Mouse (Mus musculus): ENCODE measurements around the gene Isca2. TPM values are rescaled to one million over a fixed set of nuclear protein-coding genes. Genes with fewer than 3 reads are reported as not detected.

Gene Isca2
- 10 to 100 TPM; 88.4 to 92.6 TPM for total RNA-seq (2021)
- long read RNA-seq, experiment 1, transcript Isca2-203 (3 exons, 485 nt): minor isoform, 14 of 77 reads
- long read RNA-seq, experiment 1, transcript Isca2-201 (4 exons, 883 nt): major isoform, 49 of 77 reads
- long read RNA-seq, experiment 1, transcript Isca2-208 (4 exons, 727 nt): minor isoform, 7 of 77 reads
- long read RNA-seq, experiment 1, partial matches to known transcripts: 2 of 77 reads
- long read RNA-seq, experiment 1, other reads (novel, unspliced or antisense): 1 of 77 reads
- long read RNA-seq, experiment 2, transcript Isca2-203 (3 exons, 485 nt): minor isoform, 10 of 48 reads
- long read RNA-seq, experiment 2, transcript Isca2-201 (4 exons, 883 nt): major isoform, 28 of 48 reads
- long read RNA-seq, experiment 2, transcript Isca2-208 (4 exons, 727 nt): minor isoform, 5 of 48 reads
- long read RNA-seq, experiment 2, partial matches to known transcripts: 1 of 48 reads
- long read RNA-seq, experiment 2, other reads (novel, unspliced or antisense): 0 of 48 reads

GRCm38 (mm10) chr12:84772726-84773441 lies at the start of gene Isca2, which contains the start of gene Npc2:
TSS of gene Isca2 (plus strand) at chr12:84773251.
TSS of gene Npc2 (minus strand) at chr12:84773152.
- peak; percentile 96 to 100 for DNase-seq

DNA sequence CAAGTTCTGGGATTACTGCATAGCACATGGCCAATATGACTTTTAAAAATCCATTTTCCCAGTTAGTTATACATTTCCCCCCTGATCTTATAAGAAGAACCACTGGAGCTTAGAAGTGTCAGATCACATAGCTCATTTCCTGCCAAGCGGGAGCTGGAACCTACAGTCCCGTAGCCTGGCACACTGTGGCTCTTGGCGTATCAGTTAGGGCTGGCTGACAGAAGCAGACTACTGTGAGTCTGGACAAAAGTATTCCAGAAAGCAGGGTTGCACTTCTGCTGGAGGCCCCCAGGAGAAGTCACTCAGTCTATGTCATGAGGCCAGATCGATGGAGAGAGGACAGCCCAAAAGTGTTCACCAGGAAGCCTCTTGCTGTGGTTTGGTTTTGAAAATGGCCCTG lies 46.7 kb upstream of the Isca2 start:
- DNase-seq: no peak

GRCm38 (mm10) chr12:84726986-84727385 lies 46.1 kb upstream of the Isca2 start:
- DNase-seq: no peak

DNA sequence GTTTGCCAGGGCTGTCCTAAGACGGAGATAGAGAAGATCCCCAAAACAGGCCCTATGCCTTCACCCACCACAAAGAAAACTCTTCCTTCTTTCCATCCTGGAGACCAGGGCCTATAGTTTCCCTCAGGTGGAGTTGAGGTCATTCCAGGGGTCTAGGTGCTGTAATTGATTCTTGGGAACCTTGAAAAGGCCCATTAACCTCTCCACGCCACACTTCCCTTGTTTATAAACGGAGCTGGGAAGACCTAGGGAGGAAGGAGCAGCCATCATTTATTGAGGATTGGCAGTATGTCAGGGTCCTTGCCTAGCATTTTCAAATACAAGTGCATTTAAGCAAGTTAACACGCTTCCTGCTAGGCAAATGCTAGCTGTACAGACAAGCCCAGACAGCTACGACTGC lies 45.6 kb upstream of the Isca2 start:
- no peak for DNase-seq

DNA sequence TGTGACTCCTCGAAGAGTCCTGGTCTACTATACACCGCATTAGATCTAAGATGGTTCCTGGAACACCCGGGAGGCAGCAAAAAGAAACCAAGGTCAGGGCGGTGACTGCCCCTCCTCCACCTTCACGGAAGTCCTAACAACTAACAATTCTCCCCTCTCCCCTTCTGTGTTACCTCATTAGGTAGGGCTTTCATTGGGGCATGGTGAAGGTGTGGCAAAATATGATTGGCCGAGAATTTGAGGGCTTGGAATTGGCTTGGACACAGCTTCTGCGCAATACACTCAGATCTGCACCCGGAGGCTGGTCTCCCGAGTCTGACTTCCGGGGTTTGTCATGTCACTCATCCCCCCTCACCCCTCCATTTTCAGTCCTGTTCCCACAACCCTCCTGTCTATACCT lies 44.6 kb upstream of the Isca2 start:
- DNase-seq: no peak

DNA sequence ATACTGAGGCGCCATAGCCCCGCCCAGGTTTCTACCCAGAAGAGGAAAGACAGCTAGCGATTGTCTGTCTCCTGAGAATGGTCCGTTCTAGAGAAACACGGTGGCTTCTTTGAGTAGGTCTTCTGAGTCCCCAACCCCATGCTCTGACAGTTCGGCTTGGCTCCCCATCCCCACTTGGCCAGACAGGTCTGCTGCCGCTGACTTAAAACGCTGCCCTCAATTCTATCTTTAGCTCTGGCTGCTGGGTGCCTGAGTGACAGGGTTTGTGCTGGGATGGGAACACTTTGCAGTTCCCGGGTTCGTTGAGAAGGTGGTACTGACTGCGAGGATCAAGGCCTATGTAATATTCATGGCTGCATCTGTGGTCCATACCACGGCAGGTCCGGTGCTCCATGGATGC lies 39.7 kb upstream of the Isca2 start:
- peak in 1 of 2 experiments; percentile 23 for DNase-seq

DNA sequence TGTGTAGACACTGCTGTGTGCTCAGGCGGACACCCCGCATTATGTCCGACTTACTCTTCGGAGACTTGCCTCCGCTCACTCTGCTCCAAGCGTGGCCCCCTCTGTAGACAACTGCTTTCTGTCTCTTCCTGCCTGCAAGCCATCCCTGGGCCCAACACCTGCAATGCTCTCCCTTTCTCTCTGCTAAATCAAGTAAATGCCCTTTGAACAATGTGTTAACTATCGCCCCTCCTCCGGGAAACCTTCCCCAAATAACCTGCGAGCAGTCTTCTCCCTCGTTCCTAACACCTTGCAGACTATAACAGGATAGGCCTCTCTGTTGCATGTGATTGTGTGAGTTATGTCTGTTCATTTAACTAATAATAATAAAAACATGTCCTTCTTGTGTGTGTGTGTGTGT lies 29.6 kb upstream of the Isca2 start:
- no peak for DNase-seq

GRCm38 (mm10) chr12:84745700-84746099 lies 27.4 kb upstream of the Isca2 start:
- no peak for DNase-seq

GRCm38 (mm10) chr12:84748134-84748533 lies 24.9 kb upstream of the Isca2 start:
- DNase-seq: peak in 1 of 2 experiments; percentile 33

- DNase-seq: peak; percentile 59 to 74
These were observed 22.4 kb upstream of the Isca2 start for GRCm38 (mm10) chr12:84750661-84751060.

DNA sequence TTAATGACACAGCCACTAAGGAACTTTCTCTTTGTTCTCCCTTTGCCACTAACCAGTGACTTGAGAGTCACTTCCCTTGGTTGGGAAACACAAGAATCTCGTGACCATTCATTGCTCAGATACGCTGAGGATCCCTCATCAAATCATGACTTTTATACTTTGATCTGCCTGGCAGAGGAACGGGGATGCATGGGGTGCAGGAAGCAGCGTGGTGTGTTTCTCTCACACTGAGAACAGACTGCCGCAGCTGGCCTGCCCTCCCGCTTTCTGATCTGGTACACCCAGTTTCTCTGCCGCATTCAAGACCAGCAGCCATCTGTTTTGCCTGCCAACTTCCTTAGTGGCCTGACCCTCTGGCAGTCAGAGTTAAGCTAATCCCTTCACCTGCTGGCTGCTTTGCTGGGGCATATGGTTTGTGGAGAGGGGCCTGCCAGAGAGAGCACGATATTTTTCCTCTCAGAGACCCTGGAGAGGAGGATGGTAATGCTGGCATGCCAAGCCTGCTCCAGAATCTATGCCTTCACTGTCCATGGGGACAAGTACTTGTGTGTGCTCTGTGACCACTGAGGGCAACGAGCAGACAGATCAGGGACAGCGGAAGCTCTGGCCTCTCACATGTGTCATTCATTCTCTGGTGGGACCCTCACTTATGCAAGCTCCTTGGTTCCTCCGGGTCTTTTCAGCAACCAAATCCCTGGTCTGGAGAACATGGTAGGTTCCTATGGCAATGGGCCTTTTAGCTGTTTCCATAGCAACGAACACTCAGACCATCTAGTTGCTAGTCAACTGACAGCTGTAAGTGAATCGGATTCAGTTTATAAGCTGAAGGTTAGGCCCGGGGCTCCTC lies 20.7 kb upstream of the Isca2 start:
- DNase-seq: peak in 1 of 2 experiments; percentile 46

GRCm38 (mm10) chr12:84755008-84755695 lies 17.9 kb upstream of the Isca2 start:
- DNase-seq: peak; percentile 37 to 85

- DNase-seq: no peak
These were observed 17.0 kb upstream of the Isca2 start for GRCm38 (mm10) chr12:84756016-84756415.

- no peak for DNase-seq
These were observed 14.0 kb upstream of the Isca2 start for GRCm38 (mm10) chr12:84759063-84759462.

DNA sequence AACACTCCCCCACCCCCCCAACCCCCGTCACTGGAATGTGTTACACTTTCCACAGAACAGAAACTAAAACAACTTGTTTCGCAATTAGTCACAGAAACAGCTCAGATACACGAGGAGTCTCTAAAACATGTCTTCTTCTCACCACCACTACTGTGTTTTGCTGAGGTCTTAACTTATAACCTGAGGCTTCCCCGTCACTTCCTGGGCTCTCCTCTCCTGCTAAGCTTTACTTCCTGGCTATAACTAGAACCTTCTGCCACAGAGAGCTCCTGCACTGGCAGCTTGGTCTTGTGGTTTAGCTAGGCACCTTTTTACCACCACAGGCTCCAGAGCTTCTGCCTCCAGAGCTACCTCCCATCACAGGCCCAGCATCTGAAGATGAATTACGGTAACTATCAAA lies 10.5 kb upstream of the Isca2 start:
- no peak for DNase-seq

DNA sequence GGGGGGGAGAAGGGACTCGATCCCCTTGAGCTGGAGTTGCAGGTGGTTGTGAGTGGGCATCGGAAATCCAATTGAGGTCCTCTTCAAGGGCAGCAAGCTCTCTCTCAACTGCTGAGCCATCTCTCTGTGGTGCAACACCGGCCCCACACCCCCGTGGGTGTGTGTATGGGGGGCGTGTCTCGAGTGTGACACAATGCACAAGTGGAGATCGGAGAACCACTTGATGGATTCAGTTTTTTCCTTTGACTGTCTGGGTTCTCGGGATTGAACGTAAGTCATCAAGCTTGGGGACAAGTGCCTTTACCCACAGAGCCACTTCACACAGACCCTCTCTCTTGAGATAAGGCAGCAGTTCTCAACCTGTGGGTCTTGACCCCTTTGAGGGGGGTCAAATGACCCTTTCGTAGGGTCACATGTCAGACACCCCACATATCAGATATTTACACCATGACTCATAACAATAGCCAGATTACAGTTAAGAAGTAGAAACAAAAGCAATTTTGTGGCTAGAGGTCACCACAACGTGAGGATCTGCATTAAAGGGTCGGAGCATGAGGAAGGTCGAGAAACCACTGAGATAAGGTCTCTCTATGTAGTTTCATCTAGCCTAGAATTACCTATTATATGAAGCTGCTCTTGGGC lies 9.4 kb upstream of the Isca2 start:
- DNase-seq: no peak

DNA sequence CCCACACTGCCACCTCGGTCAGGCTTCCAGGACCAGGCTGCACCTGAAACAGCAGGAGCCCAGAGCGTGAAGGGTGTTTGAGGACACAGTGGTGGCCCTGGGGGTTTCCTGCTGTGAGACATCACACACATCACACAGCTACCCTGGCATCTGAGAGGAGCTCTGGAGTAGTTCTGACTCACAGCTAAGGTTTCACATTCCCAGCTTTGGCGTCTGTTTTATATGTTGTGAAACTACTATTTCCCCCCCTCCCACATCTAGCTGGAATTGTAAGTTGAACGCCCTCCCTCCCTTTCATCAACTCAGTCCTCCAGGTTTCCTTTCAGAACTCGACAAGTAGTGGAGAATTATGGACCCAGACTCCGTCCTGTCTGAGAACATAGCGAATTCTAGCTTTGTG lies 8.3 kb upstream of the Isca2 start:
- DNase-seq: no peak

- no peak for DNase-seq
These were observed 7.5 kb upstream of the Isca2 start for GRCm38 (mm10) chr12:84765506-84765905.

DNA sequence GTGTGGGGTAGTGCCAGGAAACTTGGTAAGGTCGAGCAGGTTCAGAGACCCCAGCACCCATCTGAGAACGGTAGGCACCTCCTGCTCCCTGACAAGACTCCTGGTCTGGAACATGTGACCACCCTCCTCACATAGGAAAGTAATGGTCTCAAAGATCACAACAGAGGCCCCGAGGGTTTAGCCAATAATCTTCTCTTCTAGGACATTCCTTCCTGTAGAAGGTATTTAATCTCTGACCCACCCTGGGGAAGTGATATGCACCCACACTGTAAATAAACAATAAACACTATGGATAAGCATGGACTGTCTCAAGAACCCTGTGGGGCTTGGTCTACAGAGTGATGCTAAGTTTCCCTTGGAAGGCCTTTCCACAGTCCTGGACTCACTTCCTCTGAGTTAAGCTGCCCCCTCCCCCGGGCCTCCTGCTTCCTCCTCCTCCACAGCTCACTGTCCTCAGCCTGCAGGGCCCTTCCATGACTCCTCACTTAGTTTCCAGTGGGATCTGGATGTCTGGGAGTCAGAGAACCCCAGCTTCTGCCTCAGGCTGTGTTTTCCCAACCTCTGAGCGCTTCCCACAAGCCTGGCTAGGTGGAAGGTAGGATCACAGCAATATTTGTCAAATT lies 6.8 kb upstream of the Isca2 start:
- no peak for DNase-seq

GRCm38 (mm10) chr12:84767510-84767909 lies 5.5 kb upstream of the Isca2 start:
- DNase-seq: no peak

DNA sequence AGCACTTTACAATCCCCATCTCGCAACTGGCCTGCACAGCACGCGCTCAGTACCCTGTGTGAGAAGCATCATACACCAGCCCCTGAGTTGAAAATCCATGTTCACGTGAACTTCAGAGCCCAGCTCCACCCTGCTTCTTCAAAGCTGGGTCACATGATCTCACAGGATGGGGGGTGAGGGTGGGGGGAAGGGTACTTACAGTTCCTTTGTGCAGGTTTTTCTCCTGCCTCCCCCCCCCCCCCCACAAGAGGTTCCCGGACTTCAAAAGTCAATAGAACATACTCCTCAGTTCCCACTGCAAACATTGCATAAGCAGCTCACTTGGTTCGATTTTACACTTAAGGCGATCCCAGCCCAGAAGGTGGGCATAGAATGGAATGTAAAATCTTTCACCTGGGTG lies 3.4 kb upstream of the Isca2 start:
- no peak for DNase-seq
